Mouse (Mus musculus) splenic B cell, adult 2 months (primary cell): ENCODE results near the gene Slc22a3.

Experiments
- DNase-seq: peaks from one replicate; pipeline ENCODE4 v3.0.0-alpha.2; 2011; ENCODE audit warnings: low read depth, low spot score
- H3K27me3 ChIP-seq: 2 replicates; pipeline ENCODE4 v1.6.1; 2012; ENCODE audit warnings: mild to moderate bottlenecking, low read length, moderate library complexity, mixed read lengths; ENCODE audit not compliant: control insufficient read depth, poor library complexity, insufficient read depth, severe bottlenecking
- H3K36me3 ChIP-seq: 2 replicates; pipeline ENCODE4 v1.6.1; 2012; ENCODE audit warnings: mild to moderate bottlenecking, low read length, moderate library complexity, mixed read lengths; ENCODE audit not compliant: control insufficient read depth, poor library complexity, insufficient read depth, severe bottlenecking

The Slc22a3 gene

GRCm38 (mm10) chr17:12495558-12495957, 11.9 kb downstream of the Slc22a3 start:
- Histone ChIP-seq H3K36me3 (no peaks in the 10 kb centered on the region), H3K27me3 (no peaks in the 10 kb centered on the region)
- no peak for DNase-seq

DNA sequence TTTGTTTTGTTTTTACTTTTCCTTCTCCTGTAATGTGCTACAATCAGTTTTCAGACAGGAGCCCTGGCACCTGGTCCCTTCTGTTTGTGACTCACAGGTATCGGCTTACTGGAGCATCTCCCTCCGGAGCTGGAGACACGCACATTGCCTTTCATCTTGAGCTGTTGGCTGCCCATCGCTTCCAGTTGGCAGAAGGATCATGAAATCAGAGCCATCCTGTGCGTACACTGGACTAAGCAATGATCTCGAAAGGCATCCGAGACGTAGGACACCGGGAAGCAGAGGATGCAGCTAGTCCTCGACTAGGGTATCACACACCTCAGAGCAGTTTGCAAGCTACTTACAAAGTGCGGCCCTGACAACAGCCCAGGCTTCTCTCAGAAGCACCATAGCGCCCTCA, 15.9 kb downstream of the Slc22a3 start:
- no peak for DNase-seq
- Histone ChIP-seq H3K27me3 (no peaks in the 10 kb centered on the region), H3K36me3 (no peaks in the 10 kb centered on the region)

DNA sequence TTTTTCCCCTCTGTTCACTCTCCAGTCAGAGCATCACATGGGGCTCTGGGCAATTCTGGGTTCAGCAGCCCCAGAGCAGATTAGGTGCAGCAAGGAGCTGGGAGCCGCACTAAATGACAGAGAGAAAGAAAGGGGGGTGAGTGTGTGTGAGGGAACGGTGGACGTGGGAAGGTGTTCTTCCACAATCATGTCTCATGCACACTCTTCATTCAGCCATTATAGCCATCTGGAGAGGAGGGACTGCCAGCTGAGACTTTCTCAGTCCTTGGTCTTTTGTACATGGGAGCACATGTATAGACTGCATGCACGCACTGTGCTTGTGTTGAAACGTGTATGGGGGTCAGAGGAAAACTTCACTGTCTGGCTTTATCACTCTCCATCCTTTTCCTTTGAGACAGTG, 17.6 kb downstream of the Slc22a3 start:
- DNase-seq: no peak
- Histone ChIP-seq H3K27me3 (no peaks in the 10 kb centered on the region), H3K36me3 (no peaks in the 10 kb centered on the region)

DNA sequence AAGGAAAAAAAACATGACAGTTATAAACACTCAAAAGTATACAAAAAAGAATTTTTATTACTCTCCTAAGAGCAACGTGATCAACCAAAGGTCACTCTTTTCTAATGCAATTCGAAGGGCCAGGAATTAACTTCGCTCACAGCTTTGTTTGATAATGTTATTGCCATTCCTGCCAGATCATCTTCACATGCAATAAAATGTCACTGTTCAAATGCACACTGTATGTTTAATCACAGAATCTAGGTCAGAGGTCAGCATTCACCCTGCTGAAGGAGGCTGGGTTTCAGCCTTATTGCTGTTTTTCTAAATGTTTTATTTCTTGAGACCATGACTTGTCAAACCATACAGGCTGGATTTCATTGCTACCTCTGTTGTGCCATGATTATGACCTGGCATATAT, 21.8 kb downstream of the Slc22a3 start:
- no peaks in the 10 kb centered on the region for H3K27me3 ChIP-seq
- no peaks in the 10 kb centered on the region for H3K36me3 ChIP-seq
- DNase-seq: no peak

DNA sequence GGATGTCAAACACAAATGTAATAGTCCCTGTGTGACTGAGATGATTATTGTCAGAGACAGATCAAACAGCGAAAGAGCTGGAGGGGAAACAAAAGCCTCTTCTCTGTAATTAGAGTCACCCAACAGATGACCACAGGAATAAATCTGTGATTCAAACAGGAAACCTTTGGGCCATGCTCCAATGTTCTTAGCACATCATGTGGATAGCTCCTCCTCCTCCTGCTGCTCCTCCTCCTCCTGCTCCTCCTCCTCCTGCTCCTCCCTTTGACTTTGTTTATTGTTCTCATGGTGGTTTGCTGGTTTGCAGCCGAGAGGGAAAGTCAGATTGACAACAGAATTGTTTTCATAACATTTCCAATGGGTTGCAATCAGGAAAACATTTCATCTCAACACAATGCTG, 28.1 kb downstream of the Slc22a3 start:
- no peak for DNase-seq
- Histone ChIP-seq H3K36me3 (no peaks in the 10 kb centered on the region), H3K27me3 (no peaks in the 10 kb centered on the region)

GRCm38 (mm10) chr17:12474509-12475083, 32.9 kb downstream of the Slc22a3 start:
- DNase-seq: no peak
- H3K36me3 ChIP-seq: no peaks in the 10 kb centered on the region
- no peaks in the 10 kb centered on the region; the same call in 1 of the 2 replicates for H3K27me3 ChIP-seq

DNA sequence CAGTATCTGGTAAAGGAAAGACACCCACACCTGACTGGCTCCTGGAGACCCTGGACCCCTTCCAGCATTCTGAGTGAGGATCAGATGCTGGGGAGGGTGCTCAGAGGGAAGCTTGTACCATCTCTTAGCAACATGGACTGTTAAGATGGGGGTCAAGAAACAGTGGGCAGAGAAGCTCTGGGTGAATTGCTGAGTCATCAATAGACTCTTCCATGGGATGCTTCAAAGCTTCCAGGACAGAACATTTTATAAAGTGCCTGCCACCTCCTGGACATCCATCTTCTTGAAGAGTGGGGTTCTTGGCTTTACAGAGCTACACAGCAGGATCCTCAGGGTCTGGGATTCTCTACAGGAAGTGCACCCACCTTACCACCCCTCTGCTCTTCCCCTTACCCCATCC, 35.0 kb downstream of the Slc22a3 start:
- DNase-seq: no peak
- no peaks in the 10 kb centered on the region for H3K36me3 ChIP-seq
- H3K27me3 ChIP-seq: no peaks in the 10 kb centered on the region; the same call in 1 of the 2 replicates

DNA sequence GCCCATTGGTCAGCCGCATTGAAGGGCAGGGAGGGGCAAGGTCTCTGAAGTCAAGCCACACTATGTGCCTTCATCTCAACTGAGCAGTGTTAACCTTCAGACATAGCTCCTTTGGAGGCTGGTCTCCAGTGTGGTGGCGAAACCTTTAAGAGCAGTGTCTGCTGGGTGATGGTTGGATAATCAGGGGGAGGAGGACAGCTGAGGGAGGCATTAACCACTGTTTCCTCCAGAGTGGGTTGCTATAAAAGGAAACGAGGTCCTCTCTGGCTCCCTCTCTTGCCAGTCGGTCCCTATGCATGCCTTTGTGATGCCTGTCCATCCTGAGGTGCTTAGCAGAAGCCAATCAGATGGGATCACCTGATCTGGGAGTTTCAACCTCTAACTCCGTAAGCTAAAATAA, 38.8 kb downstream of the Slc22a3 start:
- no peaks in the 10 kb centered on the region; the same call in 1 of the 2 replicates for H3K27me3 ChIP-seq
- no peak for DNase-seq
- H3K36me3 ChIP-seq: no peaks in the 10 kb centered on the region

DNA sequence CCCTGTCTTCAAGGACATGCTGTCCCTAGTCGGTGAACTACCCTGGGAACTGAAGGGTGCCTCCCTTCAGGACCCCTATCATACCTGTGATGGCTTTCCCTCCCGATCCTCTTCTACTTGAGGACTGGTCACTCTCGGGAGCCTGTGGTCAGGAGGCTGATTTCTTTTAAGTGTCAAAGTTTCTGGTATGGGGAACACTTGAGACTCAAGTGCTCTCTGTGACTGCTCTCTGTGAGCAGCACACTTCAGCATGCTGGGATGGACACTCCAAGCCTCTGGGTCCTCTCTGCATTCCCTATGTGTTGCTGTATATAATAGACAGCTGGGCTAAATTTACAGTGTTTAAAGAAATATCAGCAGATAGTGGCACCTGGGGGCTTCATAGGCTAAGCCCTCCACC, 39.9 kb downstream of the Slc22a3 start:
- DNase-seq: no peak
- Histone ChIP-seq H3K27me3 (no peaks in the 10 kb centered on the region; the same call in 1 of the 2 replicates), H3K36me3 (no peaks in the 10 kb centered on the region)

GRCm38 (mm10) chr17:12466501-12467000, 41.0 kb downstream of the Slc22a3 start:
- H3K36me3 ChIP-seq: no peaks in the 10 kb centered on the region
- H3K27me3 ChIP-seq: no peaks in the 10 kb centered on the region
- no peak for DNase-seq

DNA sequence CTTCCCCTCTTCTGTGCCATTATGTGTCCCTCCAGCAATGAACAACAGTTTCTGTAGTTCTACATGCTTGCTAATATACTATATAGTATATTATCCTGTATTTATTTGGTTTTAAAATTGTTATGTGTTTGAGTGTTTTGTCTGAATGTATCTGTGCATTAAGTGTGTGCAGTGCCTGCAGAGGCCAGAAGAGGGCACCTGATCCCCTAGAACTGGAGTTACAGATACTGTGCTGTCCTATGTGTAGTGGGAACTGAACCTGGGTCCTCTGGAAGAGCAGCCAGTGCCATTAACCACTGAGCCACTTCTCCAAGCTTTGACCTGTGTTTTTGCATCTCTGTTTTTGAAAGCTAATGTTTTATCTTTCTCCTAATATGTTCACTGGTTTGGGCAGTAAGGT, 46.3 kb downstream of the Slc22a3 start:
- Histone ChIP-seq H3K27me3 (no peaks in the 10 kb centered on the region), H3K36me3 (no peaks in the 10 kb centered on the region)
- DNase-seq: no peak

- peak; percentile 29 for DNase-seq
- Histone ChIP-seq H3K27me3 (no peaks in the 10 kb centered on the region), H3K36me3 (no peaks in the 10 kb centered on the region)
Measured at GRCm38 (mm10) chr17:12455143-12455790, 52.2 kb downstream of the Slc22a3 start.

DNA sequence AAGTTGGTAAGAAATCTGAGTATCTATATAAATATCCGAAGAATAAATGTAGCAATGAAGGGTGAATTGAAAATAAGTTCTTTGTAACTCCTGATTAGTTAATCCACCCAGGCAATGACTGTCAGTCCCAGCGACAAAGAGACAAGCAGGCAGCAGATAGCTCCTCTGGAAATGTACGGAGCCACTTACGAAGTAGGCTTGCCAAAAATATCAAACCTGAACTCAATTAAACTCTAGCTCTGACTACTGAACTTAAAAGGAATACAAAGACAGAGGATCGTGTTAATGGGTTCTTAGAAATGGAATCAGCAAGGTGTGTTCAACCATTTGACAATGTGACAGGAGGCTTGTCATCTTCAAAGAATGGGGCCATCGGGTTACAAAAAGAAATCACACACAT, 53.8 kb downstream of the Slc22a3 start:
- Histone ChIP-seq H3K27me3 (no peaks in the 10 kb centered on the region), H3K36me3 (no peaks in the 10 kb centered on the region)
- DNase-seq: no peak

GRCm38 (mm10) chr17:12452862-12453531, 54.5 kb downstream of the Slc22a3 start:
- DNase-seq: no peak
- H3K27me3 ChIP-seq: no peaks in the 10 kb centered on the region
- no peaks in the 10 kb centered on the region for H3K36me3 ChIP-seq

GRCm38 (mm10) chr17:12451234-12451633, 56.3 kb downstream of the Slc22a3 start:
- H3K36me3 ChIP-seq: no peaks in the 10 kb centered on the region
- DNase-seq: no peak
- H3K27me3 ChIP-seq: no peaks in the 10 kb centered on the region
